ENCODE assay signal across 7 mouse cellular contexts in genomic region chr12:33388842-33389241, GRCm38 (mm10). TPM values are rescaled to one million over a fixed set of nuclear protein-coding genes. Genes with fewer than 3 reads are reported as not detected.
DNase-seq lines count a peak whose midpoint lies in the region; ATAC-seq and TF ChIP-seq lines count a peak whose summit lies in the region.

No protein-coding gene starts in this region.

- no peak overlapping the region for H3K4me3 ChIP-seq in cerebellum, adult 2 months (replicated peaks; ENCODE audit: insufficient read depth, low read depth, low read length)
- H3K4me3 ChIP-seq in hindbrain, postnatal 0 days (ENCODE audit: low read length), result no peak overlapping the region

- no peaks in the 10 kb centered on the region for H3K36me3 ChIP-seq in hindbrain, postnatal 0 days (ENCODE audit: insufficient read depth, low read length)

- no peaks in the 10 kb centered on the region for H3K9me3 ChIP-seq in hindbrain, postnatal 0 days (ENCODE audit: low read length)

- peak; percentile 85 for TF ChIP-seq CTCF in cerebellum, adult 2 months (IDR thresholded peaks at IDR 0.05; ENCODE audit: borderline replicate concordance, insufficient read depth, low read depth, low read length)
- peak; percentile 93 for TF ChIP-seq CTCF in hindbrain, postnatal 0 days (IDR thresholded peaks at IDR 0.05; ENCODE audit: low read depth)

- H3K27ac ChIP-seq in cerebellum, adult 2 months (ENCODE audit: insufficient read depth, low read length), result no peak overlapping the region
- no peak overlapping the region for H3K27ac ChIP-seq in hindbrain, postnatal 0 days

- H3K27me3 ChIP-seq in cerebellum, adult 2 months (ENCODE audit: control insufficient read depth, insufficient read depth, low read length), result no peaks in the 10 kb centered on the region
- H3K27me3 ChIP-seq in hindbrain, postnatal 0 days (ENCODE audit: insufficient read depth, low read length), result no peaks in the 10 kb centered on the region

- H3K4me1 ChIP-seq in cerebellum, adult 2 months (ENCODE audit: control insufficient read depth, insufficient read depth, low read length), result no peaks in the 10 kb centered on the region
- H3K4me1 ChIP-seq in hindbrain, postnatal 0 days (ENCODE audit: insufficient read depth, low read length), result no peaks in the 10 kb centered on the region

- 6% methylated on average over 5 of the region's 5 CpGs for WGBS in cerebellum, adult 2 months
- 2% methylated on average over 5 of the region's 5 CpGs for WGBS in hindbrain, postnatal 0 days

- no peak overlapping the region for H3K9ac ChIP-seq in hindbrain, postnatal 0 days (replicated peaks; ENCODE audit: low read length)

- ATAC-seq in hindbrain, postnatal 0 days, result peak; percentile 81
- ATAC-seq in megakaryocyte-erythroid progenitor cell, adult 5-6 weeks (replicated peaks; ENCODE audit: low FRiP score, low TSS enrichment, poor library complexity, severe bottlenecking), result peak; percentile 92

- TF ChIP-seq POLR2A in cerebellum, adult 2 months (IDR thresholded peaks at IDR 0.05; ENCODE audit: borderline replicate concordance, insufficient read depth, low read length), result no peak

- DNase-seq in T-cell, adult 2 months (ENCODE audit: low spot score), result peak; percentile 44
- DNase-seq in cerebellum, adult 2 months, result peak; percentile 67 to 68
- peak; percentile 80 for DNase-seq in forelimb bud, embryonic 11.5 days (ENCODE audit: low read depth, low spot score)
- DNase-seq in hindbrain, postnatal 0 days (ENCODE audit: low spot score), result peak; percentile 89
- DNase-seq in layer of hippocampus, postnatal 36 days, result peak; percentile 53 to 66
- peak; percentile 72 for DNase-seq in right cerebral cortex, postnatal 14 days

- no peak overlapping the region for H3K4me2 ChIP-seq in hindbrain, postnatal 0 days (ENCODE audit: low read depth, low read length)

RNA-seq across cellular contexts. Expression of gene Efcab10, which starts 5.8 kb away (rescaled TPM):
- 0.95 and 1.5 TPM in 2 replicates for polyA plus RNA-seq in cerebellum, adult 2 months (2012; rRNA removed)
- not detected in 2 replicates for total RNA-seq in hindbrain, postnatal 0 days (2014; rRNA removed)
- polyA plus RNA-seq in hindbrain, postnatal 0 days (2015; fragmentation: Nextera tagmentation; extraction: Ambion mirVana), result 7.5 and 8.8 TPM in 2 replicates
- 1 to 10 TPM; 2.6 to 4.5 TPM for total RNA-seq in layer of hippocampus, postnatal 36 days (2021)
- total RNA-seq in megakaryocyte-erythroid progenitor cell, adult 5-6 weeks (2014; fragmentation: Nextera tagmentation), result not detected in 2 replicates
- total RNA-seq in megakaryocyte-erythroid progenitor cell, adult 5-6 weeks (2017), result not detected in 2 replicates

RNA-seq across cellular contexts. Expression of gene Twistnb, which starts 40.6 kb away (rescaled TPM):
- polyA plus RNA-seq in cerebellum, adult 2 months (2012; rRNA removed), result 8.4 and 9.3 TPM in 2 replicates
- total RNA-seq in hindbrain, postnatal 0 days (2014; rRNA removed), result 19.2 and 20.6 TPM in 2 replicates
- 59.3 and 65.1 TPM in 2 replicates for polyA plus RNA-seq in hindbrain, postnatal 0 days (2015; fragmentation: Nextera tagmentation; extraction: Ambion mirVana)
- total RNA-seq in layer of hippocampus, postnatal 36 days (2021), result 10 to 100 TPM; 16.1 to 16.8 TPM
- total RNA-seq in megakaryocyte-erythroid progenitor cell, adult 5-6 weeks (2014; fragmentation: Nextera tagmentation), result 35.5 and 39.4 TPM in 2 replicates
- 82.0 and 113 TPM in 2 replicates for total RNA-seq in megakaryocyte-erythroid progenitor cell, adult 5-6 weeks (2017)
